Mouse (Mus musculus) liver, postnatal 0 days (tissue): Measurements from ENCODE around the gene Mrps36.
"Not testable (repeated sequence)": the region's sequence is repeated elsewhere in the genome, so short reads cannot be mapped to it uniquely, and the experiment has no call there.

ENCODE experiments used
- CTCF ChIP-seq: sonication (generic); IDR thresholded peaks from 2 replicates; pipeline ENCODE4 v1.5.1; 2016; ENCODE audit warnings: antibody characterized with exemption, low read depth
- EP300 ChIP-seq: IDR thresholded peaks from 2 replicates; pipeline ENCODE4 v1.6.1; 2016; ENCODE audit warnings: antibody characterized with exemption, low read depth, mild to moderate bottlenecking

GRCm38 (mm10) chr13:100788057-100788456 is 43.6 kb upstream of the Mrps36 start:
- not testable (repeated sequence) for TF ChIP-seq EP300, CTCF
